Mouse (Mus musculus) cerebellum, adult 9-10 months (tissue): ENCODE results near the gene Pced1a.

Experiments used
- DNase-seq: peaks from one replicate; pipeline ENCODE4 v3.0.0; 2022

Pced1a gene

DNA sequence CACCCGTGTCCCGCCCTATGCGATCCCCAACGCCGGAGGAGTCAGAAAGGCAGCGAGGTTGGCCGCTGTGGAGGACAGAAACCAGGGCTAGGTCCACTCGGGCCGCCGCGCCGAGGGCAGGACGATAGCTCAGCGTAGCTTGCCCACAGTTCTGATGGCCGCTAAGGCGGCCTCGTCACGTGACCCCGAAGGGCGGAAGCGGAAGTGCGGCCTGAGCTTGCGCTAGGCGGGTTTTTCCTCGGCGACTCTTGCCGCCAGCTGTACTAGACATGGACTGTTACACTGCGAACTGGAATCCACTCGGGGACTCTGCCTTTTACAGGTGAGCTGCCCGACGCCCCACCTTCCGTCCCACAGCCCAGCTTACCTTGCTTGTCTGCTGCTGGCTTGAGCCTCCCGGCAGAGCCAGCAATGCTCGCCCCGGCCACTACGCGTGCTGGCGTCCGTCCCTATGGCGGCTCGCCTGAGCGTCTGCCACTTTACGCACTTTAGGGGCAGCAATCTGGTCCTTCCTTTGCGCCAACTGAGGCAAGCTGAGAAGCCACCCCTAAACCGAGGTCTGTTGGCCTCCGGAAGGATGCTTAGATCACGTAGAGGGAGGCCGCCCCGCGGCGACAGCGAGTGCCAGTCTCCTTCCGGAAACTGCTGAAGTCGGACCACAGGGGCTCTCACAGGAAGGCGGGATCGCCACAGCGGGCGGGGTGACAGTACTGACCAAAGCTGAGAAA lies at the start of gene Pced1a, which contains the start of gene Vps16:
Gene Pced1a (minus strand): TSS at position 576 of the 728 bp plus-strand sequence.
Gene Vps16 (plus strand): TSS at position 214 of the 728 bp plus-strand sequence.
- peak; percentile 91 for DNase-seq

DNA sequence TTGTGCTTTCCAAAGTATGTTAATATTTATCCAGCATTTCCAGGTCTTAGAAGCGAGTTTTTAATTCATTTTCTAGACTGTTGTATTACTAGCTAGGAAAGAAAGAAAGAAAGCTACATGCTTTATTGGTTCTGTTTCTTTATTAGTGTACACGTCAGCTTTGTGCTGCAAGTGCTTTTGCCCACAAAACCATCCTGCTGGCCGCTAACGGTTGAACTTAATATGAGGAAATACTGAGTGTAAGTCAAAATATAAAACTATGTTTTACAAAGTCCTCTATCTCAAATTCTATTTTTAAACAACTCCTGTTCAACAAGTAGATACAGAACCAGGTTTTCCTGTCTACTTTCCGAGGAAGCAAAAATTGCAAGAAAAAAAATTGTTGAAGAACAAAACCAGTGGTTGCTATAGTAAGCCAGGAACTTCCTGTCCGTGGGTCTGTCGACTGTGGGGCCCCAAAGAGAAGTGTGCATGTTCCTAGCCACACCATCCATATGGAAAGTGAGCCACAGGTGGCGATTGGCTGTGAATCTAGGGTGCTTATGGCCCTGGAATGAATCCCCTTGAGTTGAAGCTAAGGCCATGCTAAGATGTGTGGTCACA lies 48.5 kb upstream of the Pced1a start:
- no peak for DNase-seq

DNA sequence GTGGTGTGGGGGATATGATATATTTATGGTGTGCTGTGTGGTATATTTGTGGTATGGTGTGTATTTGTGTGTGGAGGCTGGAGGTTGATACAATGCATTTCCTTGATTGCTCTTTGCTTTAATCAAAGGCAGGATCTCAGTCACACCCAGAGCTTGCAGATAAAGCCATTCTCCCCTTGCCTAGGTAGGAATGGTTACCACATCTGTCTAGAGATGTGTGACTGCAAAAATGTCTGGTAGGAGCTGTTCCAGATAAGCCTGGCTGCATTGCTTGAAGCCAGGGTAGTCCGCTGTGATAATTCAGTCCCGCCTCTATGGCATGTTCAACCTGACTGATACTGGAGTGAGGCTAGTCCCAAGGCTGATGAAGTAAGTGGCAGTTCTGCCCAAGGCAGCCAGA lies 45.4 kb upstream of the Pced1a start:
- no peak for DNase-seq

DNA sequence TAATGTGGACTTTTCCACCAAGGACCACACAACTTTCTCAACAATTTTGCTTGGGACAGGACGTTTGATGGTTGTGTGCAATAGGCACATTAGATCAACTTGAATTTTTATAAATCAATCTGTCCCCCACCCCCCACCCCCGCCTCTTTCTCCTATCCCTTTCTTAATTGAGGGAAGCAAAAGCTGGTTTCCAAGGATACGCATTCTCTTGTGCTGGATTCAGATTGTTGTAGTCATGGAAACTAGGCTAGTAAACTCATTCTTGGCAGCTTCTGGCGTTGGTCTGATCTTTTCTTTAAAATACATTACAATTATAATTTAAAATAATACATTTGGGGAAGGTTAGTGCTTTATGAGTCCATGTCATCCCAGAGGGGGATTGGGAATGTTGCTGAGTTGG lies 44.9 kb upstream of the Pced1a start:
- no peak for DNase-seq

DNA sequence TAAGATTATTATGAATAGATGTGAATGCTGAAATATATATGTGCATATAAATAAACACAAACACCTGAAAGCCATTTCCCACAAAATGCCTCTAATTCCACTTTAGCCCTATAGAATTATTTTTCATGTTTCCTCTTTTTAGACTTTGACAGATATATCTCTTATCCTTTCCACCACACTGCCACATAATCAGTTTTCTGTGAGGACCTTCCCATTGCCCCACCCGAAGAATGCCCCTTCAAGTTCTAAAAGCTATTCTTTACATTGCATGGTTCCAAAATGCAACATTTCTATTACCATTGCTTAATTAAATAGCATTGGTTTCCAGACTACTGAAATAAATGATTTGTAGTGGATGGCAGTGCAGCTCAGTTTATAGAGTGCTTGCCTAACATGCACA lies 41.9 kb upstream of the Pced1a start:
- no peak for DNase-seq

DNA sequence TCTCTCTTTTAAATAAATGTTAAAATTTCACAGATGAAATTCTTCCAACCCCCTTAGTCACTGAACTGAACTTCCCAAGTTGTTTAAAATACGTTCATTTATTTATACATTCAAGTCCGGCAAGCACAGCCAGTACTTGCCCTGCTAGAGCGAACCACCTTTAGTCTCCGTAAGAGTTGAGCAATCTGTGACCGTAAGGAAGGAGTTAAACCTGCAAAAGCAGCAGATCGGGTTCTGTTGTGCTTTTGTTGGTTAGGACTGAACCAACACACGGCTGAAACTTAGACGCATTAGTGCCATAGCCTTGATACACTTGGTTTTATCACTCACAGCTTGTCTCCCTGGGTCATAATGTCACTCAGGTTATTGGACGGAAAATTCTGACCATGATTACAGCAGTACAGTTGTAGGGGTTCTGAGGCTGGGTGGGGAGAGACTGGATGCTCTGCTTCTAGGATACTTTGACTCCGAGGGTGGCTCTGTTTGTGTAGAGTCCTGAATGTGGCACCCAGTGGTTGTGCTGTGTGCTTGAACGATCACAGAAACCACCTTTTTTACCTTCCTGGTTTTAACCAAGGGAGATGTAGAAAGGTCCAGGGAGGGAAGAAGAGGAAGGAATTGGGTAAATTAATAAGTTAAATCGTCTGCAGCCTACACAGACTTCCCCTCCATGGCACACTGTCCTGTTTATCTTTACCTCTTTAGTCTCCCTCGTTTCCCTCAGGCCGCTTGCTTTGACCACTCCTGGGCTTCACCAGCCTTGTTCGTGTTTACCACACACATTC lies 37.0 kb upstream of the Pced1a start:
- no peak for DNase-seq

DNA sequence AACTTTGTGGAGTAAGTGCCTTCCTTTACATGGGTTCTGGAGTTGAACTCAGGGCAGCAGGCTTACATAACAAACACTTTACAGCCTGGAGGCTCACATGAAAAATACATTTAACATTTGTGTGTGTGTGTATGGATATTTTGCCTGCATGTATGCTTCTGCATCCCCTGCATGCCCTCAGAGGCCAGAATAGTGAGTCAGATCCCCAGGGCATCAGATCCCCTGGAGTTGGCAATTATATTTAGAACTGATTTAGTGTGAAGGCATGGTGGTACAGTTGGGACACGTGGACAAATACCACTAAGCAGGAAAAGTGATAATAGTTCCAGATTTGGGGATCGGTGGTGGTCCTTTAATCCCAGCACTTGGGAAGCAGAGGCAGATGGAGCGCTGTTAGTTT lies 35.1 kb upstream of the Pced1a start:
- DNase-seq: no peak

DNA sequence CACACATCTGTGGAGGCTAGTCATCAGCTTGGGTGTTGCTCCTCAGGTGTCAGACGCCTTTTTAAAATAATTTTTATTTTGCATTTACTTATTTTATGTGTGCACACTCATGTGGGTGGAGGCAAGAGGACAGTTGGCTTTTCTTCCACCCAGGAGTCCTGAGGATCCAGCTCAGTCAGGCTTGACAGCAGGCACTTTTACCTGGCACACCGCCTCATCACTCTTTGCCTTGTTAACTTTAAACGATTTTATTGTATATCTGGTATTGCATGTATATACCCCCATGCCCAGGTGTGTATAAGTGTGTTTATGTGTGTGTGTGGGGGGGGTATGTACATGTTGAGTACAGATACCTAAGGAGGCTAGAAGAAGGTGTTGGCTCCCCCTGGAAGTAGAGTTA lies 33.4 kb upstream of the Pced1a start:
- peak; percentile 42 for DNase-seq

DNA sequence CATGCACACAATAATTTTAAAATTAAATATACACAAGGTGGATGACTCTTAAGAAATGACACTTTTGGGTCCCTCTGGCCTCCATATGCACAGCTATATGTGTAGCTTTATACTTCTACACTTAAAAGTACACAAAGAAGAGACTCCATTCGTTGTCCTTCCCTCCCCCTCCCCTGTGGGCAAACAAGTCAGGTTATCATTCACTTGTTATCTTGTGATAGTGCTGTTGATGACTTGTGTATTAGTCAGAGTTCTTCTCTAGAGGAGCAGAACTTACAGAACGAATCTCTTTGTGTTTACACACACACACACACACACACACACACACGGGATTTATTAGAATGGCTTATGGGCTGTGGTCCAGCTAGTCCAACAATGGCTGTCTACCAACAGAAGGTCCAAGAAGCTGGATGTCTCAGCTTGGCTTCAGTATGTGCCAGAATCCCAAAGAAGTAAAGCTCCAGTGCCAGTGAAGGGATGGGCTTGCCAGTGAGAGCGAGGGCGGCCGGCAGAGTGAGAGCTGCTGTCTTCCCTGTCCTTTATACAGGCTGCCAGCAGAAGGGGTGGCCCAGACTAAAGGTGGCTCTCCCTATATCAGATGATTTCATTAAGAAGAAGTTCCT lies 30.4 kb upstream of the Pced1a start:
- peak; percentile 79 for DNase-seq

DNA sequence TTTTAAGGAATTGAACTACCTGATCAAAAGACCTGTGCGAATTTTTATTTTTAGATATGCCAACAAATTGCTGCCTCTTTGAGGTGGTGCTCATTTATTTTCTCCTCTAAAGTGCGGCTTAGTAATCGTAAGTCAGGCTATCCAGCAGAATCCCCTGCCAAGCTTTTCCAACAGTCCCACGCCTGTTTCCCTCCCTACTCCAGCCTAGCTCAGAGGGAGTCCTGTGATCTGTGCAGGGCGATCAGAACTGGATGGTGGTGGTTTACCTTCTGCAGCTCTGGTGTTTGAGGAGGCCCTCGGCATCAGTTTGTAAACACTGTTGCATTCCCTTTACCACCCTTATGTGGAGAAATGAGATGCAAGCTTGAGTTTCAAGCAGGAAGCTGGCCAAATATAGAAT lies 28.9 kb upstream of the Pced1a start:
- DNase-seq: no peak

DNA sequence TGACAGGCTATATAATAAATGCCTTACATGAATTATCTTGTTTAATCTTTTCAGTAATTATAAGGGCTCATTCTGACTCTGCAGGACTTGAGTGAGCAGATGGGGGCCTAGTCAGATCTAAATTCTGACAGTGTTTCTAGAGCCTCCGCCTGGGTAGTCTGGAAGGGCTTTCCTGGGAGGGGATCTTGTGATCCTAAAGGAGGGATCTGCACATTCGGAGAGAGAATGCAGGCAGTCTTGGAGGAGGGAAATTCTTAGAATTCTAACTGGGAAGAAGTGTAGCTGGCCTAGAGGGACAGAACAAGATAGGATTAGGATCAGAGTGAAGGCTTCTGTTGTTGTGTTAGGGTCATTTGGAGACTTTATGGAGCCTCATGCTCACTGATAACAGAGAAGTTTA lies 27.8 kb upstream of the Pced1a start:
- DNase-seq: no peak

DNA sequence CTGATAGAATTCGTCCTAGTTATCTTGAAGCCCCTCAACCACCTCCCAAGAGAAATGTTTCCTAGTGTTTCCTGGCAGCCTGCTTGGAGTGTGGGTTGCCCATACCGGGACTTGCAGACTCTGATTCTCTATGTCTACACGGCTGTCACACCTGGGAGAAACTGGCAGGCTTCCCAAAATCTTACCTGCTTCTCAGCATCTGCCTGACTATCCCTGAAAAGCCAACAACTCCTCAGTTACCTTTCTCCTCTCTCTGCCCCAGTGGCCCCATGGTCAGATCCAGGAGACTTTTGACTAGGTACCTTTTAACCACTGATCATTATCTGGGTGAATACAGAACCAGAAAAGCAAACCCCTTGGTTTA lies 27.2 kb upstream of the Pced1a start:
- peak; percentile 39 for DNase-seq

DNA sequence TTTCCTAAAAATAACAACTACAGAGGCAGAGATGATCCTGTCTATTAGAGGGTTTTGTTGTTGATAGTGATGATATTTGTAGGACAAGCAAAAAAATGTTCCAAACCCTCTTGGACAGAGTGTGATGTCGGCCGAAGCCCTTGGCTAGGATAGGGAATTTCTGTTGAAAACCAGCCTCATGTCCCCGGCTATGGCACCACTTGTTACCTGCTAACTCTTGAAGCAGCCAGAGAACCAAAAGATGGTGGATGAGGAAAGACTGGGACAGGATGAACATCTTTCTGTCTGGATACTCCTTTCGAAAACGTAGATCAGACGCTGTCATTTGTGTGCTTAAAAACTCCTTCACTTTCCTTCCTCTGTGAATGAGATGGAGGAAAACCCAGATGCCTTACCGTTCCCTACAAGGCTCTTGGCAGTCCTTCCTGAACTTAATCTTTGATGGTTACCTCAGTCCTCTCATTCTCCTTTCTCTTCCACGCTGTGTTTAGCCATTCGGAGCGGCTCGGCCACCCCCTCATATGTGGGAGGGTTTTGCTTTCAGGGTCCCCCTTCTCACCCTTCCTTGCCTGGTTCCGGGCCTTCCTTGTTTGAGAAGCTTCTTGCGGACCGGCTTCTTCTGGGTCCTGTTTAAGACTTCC lies 26.7 kb upstream of the Pced1a start:
- DNase-seq: no peak

DNA sequence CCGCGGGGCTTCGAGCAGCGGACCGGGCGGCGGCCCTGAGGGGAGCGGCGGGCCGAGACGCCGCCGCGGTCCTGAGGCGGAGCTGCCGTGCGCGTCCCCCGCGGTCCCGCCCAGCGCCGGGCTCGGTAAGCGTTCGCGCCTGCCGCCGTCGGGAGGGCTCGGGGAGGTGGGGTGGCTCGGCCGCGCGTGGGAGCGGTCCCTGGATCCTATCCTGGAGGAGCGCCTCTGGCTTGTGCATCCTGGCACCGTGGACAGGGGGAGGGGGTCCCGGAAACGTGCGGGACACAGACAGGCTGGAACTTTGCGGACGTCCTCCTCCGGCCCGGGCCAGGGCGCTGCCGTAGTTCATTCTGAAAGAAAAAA lies 25.9 kb upstream of the Pced1a start:
- DNase-seq: peak; percentile 71

DNA sequence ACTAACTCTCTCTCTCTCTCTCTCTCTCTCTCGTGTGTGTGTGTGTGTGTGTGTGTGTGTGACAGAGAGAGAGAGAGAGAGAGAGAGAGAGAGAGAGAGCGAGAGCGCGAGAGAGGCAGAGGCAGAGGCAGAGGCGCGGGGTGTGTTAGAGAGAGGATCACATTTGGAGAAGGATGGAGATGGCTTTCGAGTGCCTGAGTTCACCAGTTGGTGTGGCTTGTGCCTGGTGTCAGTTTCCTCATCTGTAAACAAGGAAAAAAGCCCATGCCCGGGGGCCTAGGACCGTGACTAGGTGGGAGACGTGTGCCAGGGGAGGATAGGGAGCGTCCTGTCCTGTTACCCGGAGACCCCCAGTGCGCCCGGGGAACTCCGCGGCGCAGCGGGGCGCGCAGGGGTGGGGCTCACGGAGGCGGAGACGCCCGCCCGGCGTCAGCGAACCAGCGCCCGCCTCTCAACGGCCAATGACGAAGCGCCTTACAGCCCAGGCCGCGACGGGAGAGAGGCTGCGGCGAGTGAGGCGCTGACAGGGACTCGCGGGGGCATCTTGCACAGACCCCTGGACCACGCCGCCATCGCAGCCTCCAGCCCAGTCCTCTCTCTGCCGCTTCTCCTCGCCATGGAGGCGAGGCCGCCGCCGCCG lies 25.4 kb upstream of the Pced1a start, which contains the start of gene Ptpra:
Gene Ptpra (plus strand): TSS at position 485 of the 640 bp plus-strand sequence.
- peak; percentile 88 for DNase-seq

DNA sequence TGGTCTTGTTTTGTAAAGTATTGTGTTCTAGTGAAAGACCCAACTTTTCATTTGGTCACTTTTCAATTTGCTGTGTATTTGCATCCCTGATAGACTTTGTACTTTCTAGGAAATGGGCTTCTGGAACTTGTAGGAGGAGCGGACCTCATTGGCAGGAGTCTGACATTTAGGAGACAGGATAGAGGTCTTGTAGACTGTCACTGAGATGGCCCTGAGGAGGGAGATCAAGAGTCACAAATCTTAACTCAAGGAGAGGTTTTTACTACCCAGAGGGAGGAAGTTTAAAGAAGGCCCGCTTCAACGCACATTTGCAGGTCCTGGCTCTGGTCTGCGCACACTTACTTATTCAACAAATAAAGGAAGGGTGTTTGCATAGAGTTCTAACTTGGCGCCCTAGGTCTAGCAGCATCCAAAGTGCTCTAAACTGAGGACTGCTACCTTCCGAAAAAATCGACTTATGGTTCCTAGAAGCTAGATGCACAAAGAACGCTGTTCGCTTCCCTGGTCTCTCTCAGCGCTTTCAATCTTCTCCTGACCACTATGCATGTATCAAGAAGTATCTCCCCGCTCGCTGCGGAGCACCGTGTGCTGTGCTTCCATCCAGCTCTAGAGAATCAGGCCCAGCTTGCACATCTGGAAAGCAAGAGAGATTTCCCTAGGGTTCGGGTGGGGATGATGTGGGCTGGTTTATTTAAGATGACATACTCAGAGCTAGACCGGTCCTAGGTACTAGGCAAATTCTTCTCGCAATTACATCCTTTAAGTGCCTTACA lies 24.7 kb upstream of the Pced1a start:
- no peak for DNase-seq

DNA sequence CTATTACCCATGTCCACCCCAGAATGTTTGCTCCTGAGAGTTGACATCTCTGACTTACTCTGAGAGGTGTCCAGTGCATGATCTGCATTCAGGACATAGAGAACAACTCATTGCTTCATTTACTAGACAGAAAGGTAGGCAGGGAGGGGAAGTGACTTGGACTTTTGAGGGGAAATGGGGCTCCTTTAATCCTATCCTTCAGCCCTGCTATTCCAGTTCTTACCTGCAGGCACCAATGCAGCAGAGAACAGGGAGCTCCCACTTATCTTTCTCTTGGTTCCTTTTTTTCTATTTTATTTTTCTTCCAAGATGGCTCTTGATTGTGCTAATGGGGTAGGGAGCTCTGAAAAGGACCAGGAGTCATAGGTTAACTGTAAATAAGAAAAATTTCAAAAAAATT lies 23.9 kb upstream of the Pced1a start:
- no peak for DNase-seq

DNA sequence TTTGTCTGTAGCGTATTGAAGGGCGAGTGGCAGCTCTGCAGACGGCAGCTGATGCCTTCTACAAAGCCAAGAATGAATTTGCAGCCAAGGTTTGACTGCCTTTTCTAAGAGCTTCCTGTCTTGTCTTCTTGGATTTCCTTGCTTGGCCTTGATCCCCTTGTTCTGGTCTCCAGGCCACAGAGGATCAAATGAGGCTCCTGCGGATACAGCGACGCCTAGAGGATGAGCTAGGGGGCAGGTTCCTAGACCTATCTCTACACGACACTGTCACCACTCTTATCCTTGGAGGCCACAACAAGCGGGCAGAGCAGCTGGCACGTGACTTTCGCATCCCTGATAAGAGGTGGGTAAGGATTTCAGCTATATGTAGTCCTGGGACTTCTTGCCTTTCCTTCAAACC lies 17.7 kb upstream of the Pced1a start:
- DNase-seq: no peak

DNA sequence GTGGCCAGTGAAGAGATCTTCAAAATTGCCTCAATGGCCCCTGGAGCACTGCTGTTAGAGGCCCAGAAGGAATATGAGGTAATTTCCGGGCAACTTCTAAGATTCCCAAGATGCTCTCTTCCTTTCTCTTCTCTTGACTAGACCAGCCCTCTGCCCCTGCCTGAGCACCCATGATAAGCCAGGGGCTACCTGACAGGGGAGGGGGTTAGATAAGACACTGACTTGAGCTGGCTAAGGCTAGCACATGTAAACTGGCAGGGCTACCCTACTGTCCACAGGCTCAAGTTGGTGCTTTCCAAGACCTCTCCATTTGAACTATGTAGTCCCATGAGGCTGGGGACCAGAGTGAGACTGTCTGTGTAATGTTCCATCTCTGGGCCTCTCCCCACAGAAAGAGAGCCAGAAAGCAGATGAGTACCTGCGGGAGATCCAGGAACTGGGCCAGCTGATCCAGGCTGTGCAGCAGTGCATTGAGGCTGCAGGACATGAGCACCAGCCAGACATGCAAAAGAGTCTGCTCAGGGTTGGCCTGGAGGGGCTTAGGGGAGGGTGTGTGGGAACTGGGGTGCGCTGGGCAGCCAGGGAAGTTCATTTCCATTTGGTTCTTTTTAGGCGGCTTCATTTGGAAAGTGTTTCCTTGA lies 15.5 kb upstream of the Pced1a start:
- DNase-seq: no peak

DNA sequence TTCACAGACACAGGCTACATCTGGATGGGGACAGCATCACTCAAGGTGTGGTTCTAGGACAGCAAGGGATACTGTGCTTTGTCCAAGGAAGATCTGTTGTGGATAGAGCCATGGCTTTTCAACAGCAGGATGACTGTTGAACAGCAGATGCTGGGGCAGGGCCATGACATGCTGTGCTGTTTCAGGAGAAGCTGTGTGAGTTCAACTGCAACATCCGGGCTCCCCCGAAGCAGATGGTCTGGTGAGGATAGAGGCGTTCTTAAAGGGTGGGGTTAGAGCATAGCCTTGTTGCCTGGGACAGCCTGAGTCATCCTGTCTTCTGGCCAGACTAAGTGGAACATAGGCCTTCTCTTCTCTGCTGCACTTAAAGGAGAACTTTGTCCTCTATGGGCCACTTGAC lies 14.4 kb upstream of the Pced1a start:
- no peak for DNase-seq

DNA sequence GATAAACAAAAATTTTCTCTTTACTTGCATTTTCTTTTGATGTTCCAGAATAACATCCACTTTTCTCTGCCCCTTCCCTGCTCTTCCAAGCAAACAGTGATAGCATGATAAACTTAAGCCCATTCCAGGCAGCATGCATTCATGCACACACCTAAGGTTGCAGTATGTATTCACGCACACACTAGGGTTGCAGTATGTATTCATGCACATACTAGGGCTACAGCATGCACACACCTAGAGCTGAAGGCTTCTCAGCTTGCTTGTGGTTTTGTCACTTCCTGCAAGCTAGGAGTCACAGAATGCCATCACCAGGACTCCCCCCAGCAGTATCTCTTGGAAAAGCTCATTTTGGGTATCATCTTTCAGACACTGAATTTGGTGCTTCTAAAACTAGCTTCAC lies 12.3 kb upstream of the Pced1a start:
- no peak for DNase-seq
